Mouse (Mus musculus) erythroblast, embryonic 14.5 days (primary cell): ENCODE data around the gene Prr7. TPM values are rescaled to one million over a fixed set of nuclear protein-coding genes. Genes with fewer than 3 reads are reported as not detected.

Experiments used
- H3K27me3 ChIP-seq: 2 replicates; pipeline ENCODE4 v1.6.1; 2012; ENCODE audit warnings: inconsistent platforms; ENCODE audit not compliant: control insufficient read depth
- H3K36me3 ChIP-seq: 2 replicates; pipeline ENCODE4 v1.6.1; 2012; ENCODE audit warnings: mild to moderate bottlenecking, inconsistent platforms; ENCODE audit not compliant: control insufficient read depth
- H3K4me1 ChIP-seq: 2 replicates; pipeline ENCODE4 v1.6.1; 2012; ENCODE audit warnings: inconsistent platforms; ENCODE audit not compliant: control insufficient read depth
- H3K4me3 ChIP-seq: replicated peaks from 2 replicates; pipeline ENCODE3; 2012; ENCODE audit warnings: moderate library complexity, mild to moderate bottlenecking, inconsistent platforms
- H3K9me3 ChIP-seq: 2 replicates; pipeline ENCODE4 v1.6.1; 2012; ENCODE audit warnings: low read length, inconsistent platforms, mixed read lengths; ENCODE audit not compliant: control insufficient read depth
- GATA1 ChIP-seq: IDR thresholded peaks from 2 replicates; pipeline ENCODE4 v1.6.1; 2012; ENCODE audit warnings: low read length, inconsistent platforms, mixed read lengths
- TAL1 ChIP-seq: IDR thresholded peaks from 3 replicates; pipeline ENCODE4 v1.6.1; 2012; ENCODE audit warnings: low read length, inconsistent platforms, mixed read lengths
- polyA plus RNA-seq: library from polyadenylated mRNA; stranded (reverse); fragments of >175 nt; gene quantifications from 2 replicates; pipeline ENCODE4 v1.2.3, GENCODE M21; 2012

Prr7 gene
- 0.08 and 0.23 TPM in 2 replicates for polyA plus RNA-seq

GRCm38 (mm10) chr13:55464027-55464884, at the start of gene Prr7:
Gene Prr7 (plus strand): TSS chr13:55464267.
- TF ChIP-seq TAL1 (no peak), GATA1 (no peak)
- no peaks in the 10 kb centered on the region for H3K9me3 ChIP-seq
- H3K4me3 ChIP-seq = peak within 1 kb of the TSS; percentile 34
- peaks cover 31% of the 10 kb centered on the region for H3K36me3 ChIP-seq
- peaks cover 13% of the 10 kb centered on the region for H3K4me1 ChIP-seq
- peaks cover 62% of the 10 kb centered on the region for H3K27me3 ChIP-seq

GRCm38 (mm10) chr13:55414743-55415380, 49.2 kb upstream of the Prr7 start, which contains the start of gene Pfn3:
Gene Pfn3 (minus strand): TSS chr13:55415232.
- Histone ChIP-seq H3K4me3 (no peak within 1 kb of the TSS), H3K36me3 (no peaks in the 10 kb centered on the region), H3K27me3 (peaks cover 62% of the 10 kb centered on the region)

GRCm38 (mm10) chr13:55418004-55418403, 46.1 kb upstream of the Prr7 start:
- peaks cover 13% of the 10 kb centered on the region for H3K4me1 ChIP-seq
- TF ChIP-seq TAL1 (no peak), GATA1 (no peak)
- H3K36me3 ChIP-seq = peaks cover 3% of the 10 kb centered on the region; the same call in 1 of the 2 replicates
- H3K4me3 ChIP-seq = no peak overlapping the region
- peaks cover 79% of the 10 kb centered on the region for H3K27me3 ChIP-seq
- H3K9me3 ChIP-seq = no peaks in the 10 kb centered on the region; the same call in 1 of the 2 replicates

More at GRCm38 (mm10) chr13:55414743-55415380, 49.2 kb upstream of the Prr7 start, which contains the start of gene Pfn3:
- Histone ChIP-seq H3K9me3 (no peaks in the 10 kb centered on the region; the same call in 1 of the 2 replicates), H3K4me1 (peaks cover 14% of the 10 kb centered on the region)
- TF ChIP-seq GATA1 (no peak), TAL1 (no peak)

- Histone ChIP-seq H3K27me3 (peaks cover 72% of the 10 kb centered on the region), H3K9me3 (no peaks in the 10 kb centered on the region; the same call in 1 of the 2 replicates), H3K4me3 (no peak overlapping the region), H3K36me3 (peaks cover 3% of the 10 kb centered on the region; the same call in 1 of the 2 replicates), H3K4me1 (peaks cover 9% of the 10 kb centered on the region)
- no peak for TF ChIP-seq TAL1
- TF ChIP-seq GATA1 = no peak
Measured at GRCm38 (mm10) chr13:55419142-55419541, 44.9 kb upstream of the Prr7 start.

GRCm38 (mm10) chr13:55420018-55420932, 43.8 kb upstream of the Prr7 start:
- H3K4me1 ChIP-seq = peaks cover 4% of the 10 kb centered on the region
- TF ChIP-seq GATA1 (no peak), TAL1 (no peak)
- H3K36me3 ChIP-seq = peaks cover 3% of the 10 kb centered on the region; the same call in 1 of the 2 replicates
- peaks cover 61% of the 10 kb centered on the region for H3K27me3 ChIP-seq
- no peak overlapping the region for H3K4me3 ChIP-seq
- no peaks in the 10 kb centered on the region for H3K9me3 ChIP-seq

- TF ChIP-seq GATA1 (no peak), TAL1 (no peak)
- no peak overlapping the region for H3K4me3 ChIP-seq
Measured at GRCm38 (mm10) chr13:55420933-55421800, 42.9 kb upstream of the Prr7 start.

GRCm38 (mm10) chr13:55426613-55427012, 37.5 kb upstream of the Prr7 start, which contains the start of gene F12:
Gene F12 (minus strand): TSS chr13:55426793.
- H3K27me3 ChIP-seq = peaks cover 16% of the 10 kb centered on the region
- H3K4me1 ChIP-seq = no peaks in the 10 kb centered on the region
- no peaks in the 10 kb centered on the region; the same call in 1 of the 2 replicates for H3K36me3 ChIP-seq
- no peaks in the 10 kb centered on the region for H3K9me3 ChIP-seq
- peak within 1 kb of the TSS; percentile 26 for H3K4me3 ChIP-seq
- no peak for TF ChIP-seq GATA1
- no peak for TF ChIP-seq TAL1

More at GRCm38 (mm10) chr13:55420933-55421800, 42.9 kb upstream of the Prr7 start:
- Histone ChIP-seq H3K4me1 (peaks cover 4% of the 10 kb centered on the region), H3K27me3 (peaks cover 60% of the 10 kb centered on the region), H3K36me3 (peaks cover 3% of the 10 kb centered on the region; the same call in 1 of the 2 replicates), H3K9me3 (no peaks in the 10 kb centered on the region)

GRCm38 (mm10) chr13:55429226-55429888, 34.7 kb upstream of the Prr7 start:
- H3K4me3 ChIP-seq = no peak overlapping the region
- peaks cover 2% of the 10 kb centered on the region; the same call in 1 of the 2 replicates for H3K27me3 ChIP-seq
- no peaks in the 10 kb centered on the region for H3K36me3 ChIP-seq
- peaks cover 3% of the 10 kb centered on the region for H3K4me1 ChIP-seq
- peaks cover 5% of the 10 kb centered on the region; the same call in 1 of the 2 replicates for H3K9me3 ChIP-seq
- no peak for TF ChIP-seq TAL1
- no peak for TF ChIP-seq GATA1
